Mouse (Mus musculus) megakaryocyte, adult 5-6 weeks (primary cell): ENCODE data around the gene Lat2. TPM values are rescaled to one million over a fixed set of nuclear protein-coding genes. Genes with fewer than 3 reads are reported as not detected.

Source experiments
- ATAC-seq: 2 replicates; pipeline ENCODE4 v1.8.0; 2016; ENCODE audit warnings: mild to moderate bottlenecking, inconsistent platforms; ENCODE audit not compliant: poor library complexity, severe bottlenecking
- total RNA-seq, 2 experiments: library from RNA; stranded (forward) in 1 of 2; stranded (reverse) in 1 of 2; fragments of 153-499, 151-499 nt in 1 of 2; fragments of 221-1000, 200-1000 nt in 1 of 2; gene quantifications; 2 replicates each; pipeline versions ENCODE4 v1.2.3 to v1.2.4; 2015 to 2017

Gene Lat2
- total RNA-seq, 2 experiments from 2014 or later, result 87.7 to 115 TPM

DNA sequence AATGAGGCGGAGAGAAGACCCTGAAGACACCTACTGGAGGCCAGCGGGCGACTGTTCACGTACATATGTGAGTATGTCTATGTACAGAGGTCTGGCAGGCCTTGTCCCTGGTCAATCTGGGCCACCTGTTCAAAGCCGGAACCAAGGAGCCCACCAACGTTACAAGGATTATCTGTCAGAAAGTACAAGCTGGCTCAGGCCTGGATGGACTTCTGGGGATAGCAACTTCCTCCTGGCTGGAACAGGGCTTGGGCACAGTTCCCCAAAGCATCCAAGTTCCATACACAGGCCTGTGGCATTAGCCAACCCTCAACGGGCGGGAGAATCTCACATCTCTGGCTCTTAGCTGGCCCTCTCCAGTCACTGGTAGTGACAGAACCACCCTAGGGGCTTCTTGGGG lies 529 bp downstream of the Lat2 start:
- ATAC-seq, result peak; percentile 36

DNA sequence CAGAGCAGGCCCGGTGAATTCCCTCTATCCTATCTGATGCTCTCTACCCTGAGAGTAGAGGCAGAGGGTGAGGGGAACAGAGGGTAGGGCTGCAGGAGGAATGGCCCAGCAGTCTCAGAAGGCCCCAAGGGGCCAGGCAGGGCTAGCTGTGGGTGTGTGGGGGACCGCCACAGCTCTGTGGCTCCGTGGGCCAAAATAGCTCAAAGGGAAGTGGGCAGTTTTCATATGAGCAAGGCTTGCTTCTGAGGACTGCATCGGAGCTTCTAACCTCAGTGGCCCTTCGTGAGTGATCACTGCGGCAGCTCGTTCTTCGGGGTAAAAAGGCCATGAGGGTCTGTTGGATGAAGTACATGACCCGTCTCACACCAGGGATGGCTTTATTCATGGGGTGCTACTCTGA lies 1.1 kb downstream of the Lat2 start:
- peak; percentile 59 for ATAC-seq

DNA sequence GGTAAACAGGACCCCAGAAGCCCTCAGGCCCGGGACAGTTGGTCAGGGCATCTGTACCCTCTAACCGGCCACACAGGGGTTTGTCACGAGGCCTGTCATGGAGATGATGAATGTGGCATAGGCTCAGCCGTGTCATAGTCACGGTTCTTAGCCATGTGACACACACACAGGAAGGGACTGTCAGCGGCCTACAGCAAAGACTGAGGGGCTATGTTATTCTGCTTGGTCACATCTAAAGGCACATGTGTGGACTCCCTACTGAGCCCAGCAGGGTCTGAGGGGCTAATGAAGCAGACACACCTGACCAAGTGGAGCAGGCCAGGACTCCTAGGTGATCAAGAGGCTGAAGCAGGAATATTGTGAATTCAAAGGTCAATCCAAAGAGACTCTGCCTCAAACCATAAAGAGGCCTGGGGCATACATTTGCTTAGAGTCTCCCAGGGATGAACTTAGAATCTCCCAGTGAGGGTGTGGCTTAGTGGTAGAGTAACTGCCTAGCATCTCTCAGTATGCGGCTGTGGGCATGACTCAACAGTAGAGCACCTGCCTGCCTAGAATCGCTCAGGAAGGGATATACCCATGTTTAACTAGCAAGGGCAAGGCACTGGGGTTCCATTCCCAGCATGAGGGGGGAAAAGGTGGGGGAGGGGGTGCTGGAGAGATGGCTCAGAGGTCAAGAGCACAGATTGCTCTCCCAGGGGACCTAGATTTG lies 2.9 kb downstream of the Lat2 start:
- no peak for ATAC-seq

DNA sequence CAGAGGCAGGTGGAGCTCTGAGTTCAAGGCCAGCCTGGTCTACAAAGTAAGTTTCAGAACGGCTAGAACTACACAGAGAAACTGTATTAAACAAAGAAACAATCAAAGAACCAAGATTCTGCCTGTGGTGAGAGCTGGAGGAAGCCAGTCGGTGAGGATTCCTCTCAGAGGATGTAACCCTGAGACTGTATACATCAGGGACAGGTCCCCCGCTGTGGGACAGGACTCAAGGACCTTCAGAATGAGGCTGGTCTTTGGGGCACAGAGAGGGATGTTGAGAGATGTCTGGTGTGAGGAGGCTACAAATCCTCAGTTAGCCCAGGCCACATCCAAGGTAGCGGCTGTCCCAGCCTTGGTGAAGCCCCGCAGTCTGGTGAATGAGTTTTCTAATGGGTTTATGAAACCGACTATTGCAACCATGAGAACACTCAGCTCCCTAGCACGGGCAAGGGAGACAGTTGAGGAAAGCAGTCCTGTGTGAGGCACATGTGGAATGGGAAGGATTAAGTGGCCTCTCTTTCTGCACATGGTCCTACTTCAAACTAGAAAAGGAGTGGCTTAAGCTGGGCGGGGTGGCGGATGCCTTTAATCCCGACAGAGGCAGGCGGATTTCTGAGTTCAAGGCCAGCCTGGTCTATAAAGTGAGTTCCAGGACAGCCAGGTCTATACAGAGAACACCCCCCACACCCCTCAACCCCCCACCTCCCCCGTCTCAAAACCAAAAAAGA lies 4.7 kb downstream of the Lat2 start:
- ATAC-seq, result no peak

DNA sequence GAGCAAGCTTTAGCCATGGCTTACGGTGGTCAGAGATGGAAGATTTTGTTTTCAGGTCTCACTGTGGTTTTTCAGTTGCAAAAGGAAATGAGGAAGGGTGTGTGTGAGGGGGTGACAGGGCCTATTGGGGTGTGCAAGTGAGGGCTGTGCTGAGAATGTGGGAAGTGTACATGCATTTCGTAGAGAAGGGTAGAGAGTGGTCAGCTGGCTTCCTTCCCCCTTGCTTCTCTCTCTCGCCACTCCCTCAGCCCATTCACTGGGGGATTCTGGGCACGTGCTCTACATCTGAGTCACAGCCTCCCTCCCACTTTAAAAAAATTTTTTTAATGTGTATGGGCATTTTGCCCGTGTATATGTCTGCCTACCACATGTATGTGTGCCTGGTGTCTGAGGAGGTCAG lies 7.7 kb downstream of the Lat2 start:
- peak; percentile 94 for ATAC-seq

DNA sequence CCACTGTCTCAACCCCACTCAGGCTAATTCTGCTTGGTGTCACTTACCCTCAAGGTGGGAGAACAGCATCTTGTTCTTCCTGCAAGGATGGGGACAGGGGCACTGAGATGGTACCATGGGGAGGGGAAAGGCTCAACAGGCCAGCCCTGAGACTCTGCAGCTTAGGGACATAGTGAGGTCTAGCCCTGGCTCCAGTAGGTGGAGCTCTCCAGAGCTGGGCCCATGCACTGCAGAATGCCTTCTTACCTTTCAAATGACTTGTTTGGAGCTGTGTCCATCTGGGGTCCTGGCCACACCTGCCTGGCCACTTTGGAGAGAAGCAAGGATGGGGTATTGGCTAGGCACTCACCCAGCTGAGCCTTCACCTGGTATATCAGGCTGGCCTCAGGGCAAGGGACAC lies 8.5 kb downstream of the Lat2 start:
- ATAC-seq, result peak; percentile 33

DNA sequence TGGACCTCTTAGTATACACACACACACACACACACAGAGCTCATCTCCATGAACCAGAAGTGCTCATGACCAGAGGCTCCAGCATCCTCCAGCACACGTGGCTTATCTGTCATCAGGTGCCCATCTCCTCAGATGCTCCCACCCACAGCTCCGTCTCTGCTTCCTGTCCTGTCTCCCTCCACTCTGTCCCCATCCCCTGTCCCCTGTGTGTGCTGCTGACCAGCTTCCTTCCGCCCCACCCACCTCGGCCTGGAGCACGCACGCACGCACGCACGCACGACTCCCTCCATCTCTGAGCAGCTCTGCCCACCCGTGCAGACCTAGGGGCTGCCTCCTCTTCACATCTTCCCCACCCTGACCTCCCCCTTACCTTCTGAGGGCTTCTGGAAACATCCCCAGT lies 10.4 kb downstream of the Lat2 start:
- no peak for ATAC-seq

DNA sequence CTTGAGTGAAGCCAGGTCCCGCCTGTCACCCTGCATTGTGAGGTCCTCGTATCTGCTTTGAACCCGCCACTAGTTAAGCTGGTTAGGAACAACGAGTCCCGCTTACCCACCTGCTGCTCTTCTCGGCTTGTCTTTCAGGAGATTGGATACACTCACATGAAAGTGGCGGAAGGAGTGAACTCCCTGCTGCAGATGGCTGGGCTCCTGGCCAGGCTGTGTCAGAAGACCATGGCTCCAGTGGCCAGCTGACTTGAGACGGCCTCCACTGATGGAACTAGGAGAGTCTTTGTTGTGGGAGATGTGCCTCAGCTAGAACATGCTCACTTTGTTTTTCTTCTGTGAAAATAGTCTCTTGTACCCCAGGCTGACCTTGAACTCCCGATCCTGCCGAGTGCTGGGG lies 17.1 kb downstream of the Lat2 start:
- ATAC-seq, result no peak

DNA sequence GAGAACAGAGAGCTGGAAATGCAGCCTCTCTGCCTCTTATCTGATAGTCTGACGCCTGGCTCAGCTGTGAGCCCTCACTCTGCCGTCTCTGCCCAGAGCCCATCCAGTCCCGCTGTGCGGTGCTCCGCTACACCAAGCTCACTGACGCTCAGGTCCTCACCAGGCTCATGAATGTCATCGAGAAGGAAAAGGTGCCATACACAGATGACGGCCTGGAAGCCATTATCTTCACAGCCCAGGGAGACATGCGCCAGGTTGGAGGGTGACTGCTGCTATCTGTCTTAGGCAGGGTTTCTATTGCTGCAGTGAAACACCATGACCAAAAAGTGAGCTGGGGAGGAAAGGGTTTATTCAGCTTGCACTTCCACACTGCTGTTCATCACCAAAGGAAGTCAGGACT lies 21.7 kb downstream of the Lat2 start:
- no peak for ATAC-seq

DNA sequence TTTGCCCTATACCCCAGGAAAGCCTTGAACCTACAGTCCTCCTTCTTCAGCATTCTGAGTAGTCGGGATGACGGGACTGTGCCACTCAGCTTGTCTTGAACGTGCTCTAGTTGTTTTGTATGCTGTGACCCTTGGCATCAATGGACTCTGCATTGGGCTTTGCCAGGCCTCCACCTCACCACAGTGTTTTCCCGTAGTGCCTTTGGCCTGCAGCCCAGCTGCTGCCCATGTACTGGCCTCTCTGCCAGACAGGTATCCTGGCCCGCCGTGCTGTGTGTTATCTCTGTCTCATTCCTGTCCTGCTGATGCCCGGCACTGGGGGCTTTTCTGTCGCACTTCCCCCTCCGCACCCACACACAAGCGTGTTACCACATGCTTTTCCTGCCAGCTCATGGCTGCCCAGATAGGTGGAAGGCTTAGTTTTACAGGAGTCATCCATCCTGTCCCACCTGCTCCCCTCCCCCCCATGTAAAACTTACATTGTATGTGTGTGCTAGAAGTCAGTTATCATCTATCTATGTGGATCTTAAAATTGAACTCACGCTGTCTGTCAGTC lies 22.7 kb downstream of the Lat2 start:
- ATAC-seq, result peak; percentile 80

DNA sequence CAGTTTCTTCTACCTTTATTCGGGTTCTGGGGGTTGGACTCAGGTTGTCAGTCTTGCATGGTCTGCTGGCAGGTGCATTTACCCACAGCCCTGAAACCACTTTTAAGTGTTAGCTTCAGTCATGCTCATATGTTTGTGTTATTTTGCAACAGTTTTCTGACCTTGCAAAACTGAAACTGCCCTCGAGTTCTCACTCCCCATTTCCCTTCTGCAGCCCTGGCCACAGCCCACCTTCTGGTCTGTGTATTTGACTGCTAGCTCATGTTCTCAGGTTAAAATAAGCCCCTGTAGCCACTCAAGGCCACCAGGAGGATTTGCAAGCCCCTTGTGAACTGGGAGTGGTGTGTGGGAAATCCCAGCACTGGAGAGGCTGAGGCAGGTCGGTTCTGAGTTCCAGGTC lies 24.9 kb downstream of the Lat2 start:
- ATAC-seq, result peak; percentile 67

DNA sequence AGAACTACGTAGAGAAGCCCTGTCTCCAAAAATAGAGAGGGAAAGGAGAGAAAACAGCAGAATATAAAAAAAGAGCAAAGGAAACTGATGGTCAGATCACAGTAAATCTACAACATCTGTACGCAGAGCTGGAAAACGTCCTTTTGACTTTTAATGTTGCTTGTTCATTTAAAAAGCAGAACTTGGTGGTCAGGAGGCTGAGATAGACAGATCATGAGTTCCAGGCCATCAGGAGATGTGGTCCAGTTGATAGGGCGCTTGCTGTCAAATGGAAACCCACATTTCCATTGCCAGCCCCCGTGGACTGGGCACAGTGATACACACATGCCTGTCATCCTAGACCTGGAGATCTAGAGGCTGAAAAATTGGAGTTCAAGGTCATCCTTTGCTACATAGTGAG lies 30.0 kb downstream of the Lat2 start:
- peak; percentile 36 for ATAC-seq

DNA sequence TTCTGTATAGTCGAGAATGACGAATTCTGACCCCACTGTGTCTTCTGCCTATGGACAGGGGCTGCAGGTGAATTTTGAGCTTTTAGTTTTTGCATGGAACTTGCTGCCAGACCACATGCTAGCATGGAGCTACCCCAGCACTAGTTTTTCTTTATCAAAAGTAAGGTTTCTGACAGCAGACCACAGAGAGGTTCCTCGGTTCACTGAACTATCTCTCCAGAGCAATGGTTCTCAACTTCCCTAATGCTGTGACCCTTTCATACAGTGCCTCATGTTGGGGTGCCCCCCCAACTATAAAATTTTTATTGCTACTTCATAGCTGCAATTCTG lies 31.0 kb downstream of the Lat2 start:
- ATAC-seq, result no peak

DNA sequence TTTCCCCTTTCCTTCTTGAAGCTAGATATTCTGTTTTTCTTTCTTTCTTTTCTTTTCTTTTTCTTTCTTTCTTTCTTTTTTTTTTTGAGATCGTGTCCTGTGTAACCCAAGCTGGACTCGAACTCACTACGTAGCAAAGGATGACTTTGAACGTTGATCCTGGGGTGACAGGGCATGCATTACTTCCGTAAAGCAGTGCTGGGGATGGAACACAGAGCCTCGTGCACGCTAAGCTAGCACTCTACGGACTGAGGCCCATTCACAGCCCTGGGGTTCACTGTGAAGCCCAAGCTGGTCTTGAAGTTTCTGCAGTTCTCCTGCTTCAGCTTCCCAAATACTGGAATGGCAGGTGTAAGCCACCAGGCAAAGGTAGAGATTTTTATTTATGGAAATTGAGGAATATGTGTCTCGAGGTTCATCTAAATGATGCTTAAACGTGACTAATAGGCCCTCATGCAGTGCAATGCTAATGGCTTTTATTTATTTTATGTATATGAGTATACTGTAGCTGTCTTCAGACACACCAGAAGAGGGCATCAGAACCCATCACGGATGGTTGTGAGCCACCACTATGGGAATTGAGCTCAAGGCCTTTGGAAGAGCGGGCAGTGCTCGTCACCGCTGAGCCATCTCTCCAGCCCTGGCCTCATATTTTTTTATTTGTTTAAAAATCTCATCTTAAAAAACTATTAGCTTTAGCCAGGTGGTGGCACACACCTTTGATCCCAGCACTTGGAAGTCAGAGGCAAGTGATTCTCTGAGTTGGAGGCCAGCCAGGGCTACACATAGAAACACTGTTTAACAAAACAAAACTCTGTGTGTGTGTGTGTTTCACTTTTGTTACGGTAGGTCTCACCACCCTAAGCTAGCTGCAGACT lies 31.6 kb downstream of the Lat2 start:
- ATAC-seq, result no peak; the same call in 1 of the 2 replicates

DNA sequence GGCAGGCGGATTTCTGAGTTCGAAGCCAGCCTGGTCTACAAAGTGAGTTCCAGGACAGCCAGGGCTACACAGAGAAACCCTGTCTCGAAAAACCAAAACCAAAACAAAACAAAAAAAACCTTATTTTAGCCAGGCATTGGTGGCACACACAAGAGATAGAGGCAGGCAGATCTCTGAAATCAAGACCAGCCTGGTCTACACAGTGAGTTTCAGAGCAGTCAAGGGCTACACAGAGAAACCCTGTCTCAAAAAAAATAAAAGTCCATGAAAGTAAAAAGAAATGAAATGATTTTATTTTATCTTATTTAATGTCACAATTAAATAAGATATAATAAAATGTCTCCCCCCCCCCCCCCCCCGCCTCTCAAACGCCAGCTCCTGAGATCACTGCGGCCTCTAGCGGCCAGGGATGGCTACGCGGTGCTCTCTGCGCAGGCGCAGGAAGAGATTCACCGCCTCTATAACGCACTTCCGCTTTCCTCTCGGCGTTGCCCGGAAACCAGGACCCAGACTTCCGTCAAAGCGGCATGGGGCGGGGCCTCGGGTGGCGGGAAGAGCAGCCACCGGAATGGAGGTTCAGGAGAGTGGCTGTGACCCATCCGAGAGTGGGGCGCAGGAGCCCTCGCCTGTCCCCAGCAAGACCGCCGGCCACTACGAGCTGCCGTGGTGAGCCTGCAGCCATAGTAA lies 32.5 kb downstream of the Lat2 start:
- ATAC-seq, result peak; percentile 98

DNA sequence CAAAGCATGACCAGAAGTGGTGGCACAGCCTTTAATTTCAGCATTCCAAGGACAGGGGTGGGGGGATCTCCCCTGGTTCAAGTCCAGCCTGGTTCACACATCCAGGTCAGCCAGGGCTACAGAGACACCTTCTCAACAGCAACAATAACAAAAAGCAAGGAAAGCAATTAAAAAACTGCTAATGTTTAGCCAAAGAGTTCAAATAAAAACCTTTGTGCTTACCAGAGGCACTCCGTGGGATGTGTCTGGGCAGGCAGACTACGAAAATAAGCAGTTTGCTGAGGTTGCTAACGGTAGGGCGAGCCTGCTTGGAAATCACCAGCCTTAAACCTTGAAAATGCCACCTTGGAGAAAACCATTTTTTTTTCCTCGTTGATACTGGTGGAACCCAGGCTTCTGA lies 33.7 kb downstream of the Lat2 start, which contains the start of gene Rfc2:
Gene Rfc2, plus strand, starts transcription at position 221 of the 400 bp plus-strand sequence.
- ATAC-seq, result no peak

DNA sequence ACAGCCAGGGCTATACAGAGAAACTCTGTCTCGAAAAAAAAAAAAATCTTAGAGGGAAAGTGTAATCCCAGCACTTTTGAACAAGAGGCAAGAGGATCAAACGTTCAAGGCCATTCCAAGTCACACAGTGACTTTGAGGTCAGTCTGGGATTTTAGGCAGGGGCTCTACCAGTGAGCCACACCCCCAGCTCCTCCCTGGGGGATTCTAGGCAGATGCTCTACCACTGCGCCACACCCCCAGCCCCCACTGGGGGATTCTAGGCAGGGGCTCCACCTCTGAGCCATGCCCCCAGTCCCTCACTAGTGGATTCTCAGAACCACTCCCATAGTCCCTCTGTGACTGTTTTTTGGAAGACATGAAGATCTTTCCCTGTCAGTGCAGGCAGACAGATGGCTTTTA lies 35.7 kb downstream of the Lat2 start:
- no peak for ATAC-seq

DNA sequence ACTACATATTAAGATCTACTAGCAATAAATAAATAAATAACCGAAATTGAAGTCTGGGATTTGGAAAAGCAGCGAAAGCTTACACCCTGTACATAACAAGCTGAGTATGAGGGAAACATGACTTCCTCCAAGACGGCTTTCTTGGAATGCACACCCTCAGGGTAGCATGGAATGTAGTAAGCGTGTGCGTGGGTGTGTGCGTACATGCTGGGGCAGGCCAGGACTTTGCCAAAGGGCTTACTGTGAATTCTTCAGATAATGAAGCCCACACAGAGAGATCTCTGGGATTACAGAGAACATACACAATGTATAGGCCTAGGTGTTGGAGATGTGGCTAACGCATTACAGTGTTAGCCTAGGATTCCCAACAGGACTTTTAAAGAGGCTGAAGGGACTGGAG lies 37.3 kb downstream of the Lat2 start:
- no peak for ATAC-seq

DNA sequence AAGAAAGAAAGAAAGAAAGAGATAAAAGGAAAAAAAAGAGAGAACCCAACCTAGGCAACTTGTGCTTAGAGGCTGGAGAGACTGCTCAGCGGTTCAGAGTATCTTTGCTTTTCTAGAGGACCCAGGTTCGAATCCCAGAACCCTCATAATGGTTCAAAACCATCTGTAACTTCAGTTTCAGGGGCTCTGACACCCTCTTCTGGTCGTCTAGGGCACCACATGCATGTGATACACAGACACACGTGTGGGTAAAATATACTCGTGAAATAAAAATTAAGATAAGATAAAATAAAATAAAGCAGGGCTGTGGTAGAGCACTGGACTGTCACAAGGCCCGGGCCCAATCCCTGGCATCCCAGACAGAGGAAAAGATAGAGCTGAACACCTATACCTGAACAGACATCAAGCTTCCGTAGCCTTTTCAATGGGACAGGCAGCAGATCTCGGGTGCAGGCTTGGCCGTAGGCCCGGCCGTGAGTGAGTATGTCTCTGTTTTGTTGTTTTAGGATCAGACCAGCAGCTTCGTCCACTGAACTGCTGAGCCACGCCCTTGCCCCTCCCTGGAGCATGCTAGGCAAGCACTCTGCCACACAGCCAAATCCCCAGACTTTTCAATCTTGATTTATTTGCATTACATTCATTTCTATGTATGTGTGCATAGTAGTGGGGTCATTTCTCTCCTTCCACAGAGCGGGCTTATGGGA lies 38.2 kb downstream of the Lat2 start:
- ATAC-seq, result no peak

DNA sequence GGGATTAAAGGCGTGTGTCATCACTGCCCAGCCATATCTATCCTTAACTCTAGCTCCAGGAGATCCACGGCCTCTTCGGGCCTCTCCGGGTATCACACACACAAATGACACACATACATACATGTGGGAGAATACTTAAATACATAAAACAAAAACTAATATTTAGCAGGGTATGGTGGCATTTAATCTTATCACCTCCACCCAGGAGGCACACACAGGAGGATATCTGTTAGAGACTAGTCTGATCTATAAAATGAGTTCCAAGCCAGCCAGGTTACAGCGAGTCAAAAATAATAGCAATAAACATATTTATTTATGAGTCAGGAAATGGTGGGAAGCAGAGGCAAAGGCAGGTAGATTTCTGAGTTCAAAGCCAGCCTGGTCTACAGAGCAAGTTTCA lies 39.0 kb downstream of the Lat2 start:
- no peak for ATAC-seq
